Mouse (Mus musculus): ENCODE measurements at regions not wholly inside any gene's neighbourhood (a gene's known extent, or its start where the extent isn't known, plus 50 kb on each side); places are given as distances from the start of the nearest gene placed in this dataset.

DNA sequence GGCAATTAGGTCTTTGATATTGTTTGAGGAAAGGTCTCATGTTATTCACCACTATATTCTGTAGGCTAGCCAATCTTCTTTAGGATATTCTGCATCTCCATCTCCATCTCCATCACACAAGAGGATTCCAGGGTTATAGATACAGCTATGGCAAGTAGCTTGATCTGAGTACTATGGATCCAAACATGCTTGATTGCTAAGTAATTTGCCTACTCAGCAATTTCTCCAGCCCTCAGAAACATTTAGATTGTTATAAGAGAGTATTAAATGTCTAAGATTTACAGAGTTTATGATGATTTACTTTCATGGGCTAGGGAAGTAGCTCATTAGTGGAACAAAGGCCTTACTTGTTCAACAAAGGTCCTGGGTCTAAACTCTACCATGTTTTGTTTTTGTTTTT is 259.8 kb downstream of the Casp12 start:
- TF ChIP-seq CTCF (IDR thresholded peaks at IDR 0.05; ENCODE audit: low read depth), result no peak
- no peak for TF ChIP-seq EP300 (optimal IDR thresholded peaks at IDR 0.05)
